Mouse (Mus musculus) testis, adult 2 months (tissue): ENCODE measurements at regions not wholly inside any gene's neighbourhood (a gene's known extent, or its start where the extent isn't known, plus 50 kb on each side); places are given as distances from the start of the nearest gene placed in this dataset.

Experiments used
- H3K27ac ChIP-seq: fragments of 200-500 bp; 2 replicates; pipeline ENCODE4 v1.5.1; 2012; ENCODE audit warnings: low read depth, low read length; ENCODE audit not compliant: control insufficient read depth, insufficient read depth
- H3K27me3 ChIP-seq: fragments of 200-500 bp; 2 replicates; pipeline ENCODE4 v1.6.1; 2012; ENCODE audit warnings: mild to moderate bottlenecking, low read length, moderate library complexity; ENCODE audit not compliant: control insufficient read depth, insufficient read depth
- H3K36me3 ChIP-seq: fragments of 200-500 bp; 2 replicates; pipeline ENCODE4 v1.6.1; 2012; ENCODE audit warnings: mild to moderate bottlenecking, low read length; ENCODE audit not compliant: control insufficient read depth, insufficient read depth
- H3K4me1 ChIP-seq: fragments of 200-500 bp; 2 replicates; pipeline ENCODE4 v1.6.1; 2012; ENCODE audit warnings: low read length; ENCODE audit not compliant: control insufficient read depth, insufficient read depth
- H3K4me3 ChIP-seq: fragments of 200-500 bp; 2 replicates; pipeline ENCODE4 v1.5.1; 2012; ENCODE audit warnings: low read depth, mild to moderate bottlenecking, low read length, moderate library complexity, mixed read lengths; ENCODE audit not compliant: control insufficient read depth
- CTCF ChIP-seq: fragments of 200-500 bp; IDR thresholded peaks from 2 replicates; pipeline ENCODE4 v1.5.1; 2012; ENCODE audit warnings: low read depth, mild to moderate bottlenecking, inconsistent platforms, low read length, moderate library complexity; ENCODE audit not compliant: control insufficient read depth, insufficient read depth, insufficient replicate concordance
- POLR2A ChIP-seq: fragments of 200-500 bp; IDR thresholded peaks from 2 replicates; pipeline ENCODE4 v1.6.1; 2012; ENCODE audit warnings: low read depth, mild to moderate bottlenecking, inconsistent platforms, low read length, moderate library complexity; ENCODE audit not compliant: control insufficient read depth

DNA sequence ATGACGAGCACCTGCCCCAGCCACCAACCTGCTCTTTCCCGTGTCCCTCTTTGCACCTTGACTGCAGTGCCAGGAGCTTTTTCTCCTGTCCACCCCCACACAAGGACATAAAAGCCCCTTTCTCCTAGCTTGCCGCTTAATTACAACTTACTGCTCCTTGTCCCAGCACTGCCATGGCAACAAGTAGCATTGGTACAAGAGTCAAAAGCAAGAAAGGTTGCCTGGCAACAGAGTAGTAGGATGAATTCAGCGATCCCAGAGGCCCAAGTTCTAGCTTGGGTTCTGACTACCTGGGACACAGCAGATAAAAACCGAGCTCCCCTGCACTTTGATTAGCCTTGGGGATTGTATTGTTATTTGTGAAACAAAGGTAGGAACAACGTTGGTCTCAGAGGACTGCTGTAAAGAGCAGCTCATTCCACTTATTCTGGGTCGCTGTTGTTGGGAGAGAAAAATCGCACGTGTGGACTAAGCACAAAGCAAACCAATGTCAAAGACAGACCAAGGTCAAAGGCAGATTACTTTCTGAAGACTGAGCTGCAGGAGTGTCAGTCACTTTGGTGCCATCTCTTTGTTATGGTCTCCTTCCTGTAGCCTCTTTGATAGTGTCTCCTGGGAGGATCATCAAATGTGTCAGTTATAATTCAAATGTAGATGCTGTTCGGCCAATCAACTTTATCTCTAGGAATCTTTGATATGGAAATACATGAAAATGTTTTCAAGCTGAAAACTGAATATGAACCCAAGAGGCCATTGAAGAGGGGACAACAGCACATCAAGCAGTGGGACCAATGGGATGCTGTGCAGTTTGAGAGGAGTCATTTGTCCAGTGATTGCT lies 65.2 kb upstream of the Arntl start:
- Histone ChIP-seq H3K27ac (no peak overlapping the region), H3K36me3 (no peaks in the 10 kb centered on the region), H3K4me3 (peak overlapping the region; percentile 75), H3K4me1 (no peaks in the 10 kb centered on the region), H3K27me3 (no peaks in the 10 kb centered on the region)
- TF ChIP-seq CTCF (no peak), POLR2A (0 out of 2 replicates have a peak, but pooled peaks have one; percentile 13)

DNA sequence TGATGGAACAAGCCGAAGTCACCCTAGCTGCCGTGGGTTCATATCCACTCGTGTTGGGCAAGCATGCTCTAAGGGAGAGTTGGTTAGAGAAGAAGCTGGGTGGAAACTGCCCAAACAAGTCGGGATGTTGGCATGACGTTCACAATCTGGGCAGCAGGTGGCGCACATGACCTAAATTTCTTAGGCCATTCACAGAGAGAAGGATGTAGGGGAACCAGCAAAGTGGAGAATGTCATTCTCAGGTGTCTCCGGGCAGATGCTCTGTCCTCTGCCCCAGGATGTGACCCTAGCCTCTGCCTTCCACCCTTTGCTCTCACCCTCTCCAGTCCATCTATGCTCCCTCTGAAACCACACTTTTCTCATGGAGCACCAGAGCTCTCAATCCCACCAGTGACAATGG lies 63.7 kb upstream of the Arntl start:
- H3K4me1 ChIP-seq, result no peaks in the 10 kb centered on the region
- peak; percentile 80; the same call in 1 of the 2 replicates for TF ChIP-seq CTCF
- no peak for TF ChIP-seq POLR2A
- H3K36me3 ChIP-seq, result no peaks in the 10 kb centered on the region
- H3K27ac ChIP-seq, result no peak overlapping the region
- no peaks in the 10 kb centered on the region for H3K27me3 ChIP-seq
- H3K4me3 ChIP-seq, result no peak overlapping the region

DNA sequence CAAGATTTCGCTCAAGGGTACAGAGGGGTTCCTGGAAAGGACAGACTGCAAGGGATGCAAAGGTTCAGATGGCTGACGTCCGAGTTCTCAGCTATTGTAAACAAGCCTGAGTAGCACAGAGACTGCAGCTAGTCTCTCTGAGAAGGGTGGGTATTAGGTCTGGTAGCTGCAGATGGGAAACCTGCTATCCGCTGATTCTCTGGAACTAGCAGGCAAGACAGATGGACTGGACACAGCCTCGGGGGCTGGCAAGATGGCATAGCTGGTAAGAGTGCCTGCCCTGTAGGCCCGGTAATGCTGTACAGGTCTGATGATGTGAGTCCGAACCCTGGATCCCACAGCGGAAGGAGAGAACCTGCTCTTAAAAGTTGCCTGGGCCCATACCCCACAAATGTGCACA lies 62.2 kb upstream of the Arntl start:
- no peak overlapping the region for H3K27ac ChIP-seq
- no peaks in the 10 kb centered on the region for H3K4me1 ChIP-seq
- H3K4me3 ChIP-seq, result no peak overlapping the region
- no peaks in the 10 kb centered on the region for H3K36me3 ChIP-seq
- no peaks in the 10 kb centered on the region for H3K27me3 ChIP-seq
- TF ChIP-seq POLR2A, result no peak
- TF ChIP-seq CTCF, result no peak

DNA sequence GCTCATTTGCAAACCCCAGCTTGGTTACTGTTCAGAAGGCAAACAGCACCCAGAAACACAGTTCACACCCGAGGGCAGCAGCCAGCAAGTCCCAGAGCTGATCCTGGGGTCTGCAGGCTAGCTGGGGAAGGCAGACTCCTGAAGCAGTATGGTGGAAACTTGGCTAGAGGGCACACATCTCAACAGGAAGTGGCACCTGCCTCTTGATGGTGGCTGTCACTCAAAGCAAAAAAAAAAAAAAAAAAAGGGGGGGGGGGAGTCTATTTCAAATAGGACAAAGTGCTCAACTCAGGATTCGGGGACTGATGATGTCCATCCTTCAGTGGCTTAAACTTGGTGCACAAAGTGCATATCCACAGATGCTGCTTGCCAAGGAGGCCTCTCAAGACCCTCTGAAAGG lies 61.2 kb upstream of the Arntl start:
- no peak overlapping the region for H3K27ac ChIP-seq
- no peaks in the 10 kb centered on the region for H3K27me3 ChIP-seq
- no peaks in the 10 kb centered on the region for H3K36me3 ChIP-seq
- no peak overlapping the region for H3K4me3 ChIP-seq
- H3K4me1 ChIP-seq, result no peaks in the 10 kb centered on the region
- TF ChIP-seq CTCF, result no peak
- TF ChIP-seq POLR2A, result no peak

DNA sequence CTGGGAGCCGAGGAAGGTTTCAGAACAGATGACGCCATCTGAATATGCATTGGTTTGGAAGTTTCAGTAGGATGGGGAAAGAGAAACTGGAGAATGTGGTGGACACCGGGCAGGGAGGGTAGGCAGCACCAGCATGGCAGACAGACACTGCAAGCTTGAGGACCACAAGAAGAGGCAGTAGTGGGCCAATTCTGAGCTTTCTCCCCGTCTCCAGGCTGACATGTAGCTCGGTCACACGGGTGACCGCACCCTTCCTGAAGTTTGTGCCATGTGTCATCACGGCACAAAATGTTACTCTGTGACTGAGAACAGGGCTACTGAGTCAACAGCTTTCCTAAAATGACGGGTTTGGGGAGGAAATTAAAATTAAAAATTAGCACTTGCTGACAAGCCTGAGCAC lies 60.7 kb upstream of the Arntl start:
- H3K27me3 ChIP-seq, result no peaks in the 10 kb centered on the region
- no peak overlapping the region for H3K27ac ChIP-seq
- TF ChIP-seq CTCF, result no peak
- no peak for TF ChIP-seq POLR2A
- H3K4me1 ChIP-seq, result no peaks in the 10 kb centered on the region
- H3K36me3 ChIP-seq, result no peaks in the 10 kb centered on the region
- H3K4me3 ChIP-seq, result no peak overlapping the region

DNA sequence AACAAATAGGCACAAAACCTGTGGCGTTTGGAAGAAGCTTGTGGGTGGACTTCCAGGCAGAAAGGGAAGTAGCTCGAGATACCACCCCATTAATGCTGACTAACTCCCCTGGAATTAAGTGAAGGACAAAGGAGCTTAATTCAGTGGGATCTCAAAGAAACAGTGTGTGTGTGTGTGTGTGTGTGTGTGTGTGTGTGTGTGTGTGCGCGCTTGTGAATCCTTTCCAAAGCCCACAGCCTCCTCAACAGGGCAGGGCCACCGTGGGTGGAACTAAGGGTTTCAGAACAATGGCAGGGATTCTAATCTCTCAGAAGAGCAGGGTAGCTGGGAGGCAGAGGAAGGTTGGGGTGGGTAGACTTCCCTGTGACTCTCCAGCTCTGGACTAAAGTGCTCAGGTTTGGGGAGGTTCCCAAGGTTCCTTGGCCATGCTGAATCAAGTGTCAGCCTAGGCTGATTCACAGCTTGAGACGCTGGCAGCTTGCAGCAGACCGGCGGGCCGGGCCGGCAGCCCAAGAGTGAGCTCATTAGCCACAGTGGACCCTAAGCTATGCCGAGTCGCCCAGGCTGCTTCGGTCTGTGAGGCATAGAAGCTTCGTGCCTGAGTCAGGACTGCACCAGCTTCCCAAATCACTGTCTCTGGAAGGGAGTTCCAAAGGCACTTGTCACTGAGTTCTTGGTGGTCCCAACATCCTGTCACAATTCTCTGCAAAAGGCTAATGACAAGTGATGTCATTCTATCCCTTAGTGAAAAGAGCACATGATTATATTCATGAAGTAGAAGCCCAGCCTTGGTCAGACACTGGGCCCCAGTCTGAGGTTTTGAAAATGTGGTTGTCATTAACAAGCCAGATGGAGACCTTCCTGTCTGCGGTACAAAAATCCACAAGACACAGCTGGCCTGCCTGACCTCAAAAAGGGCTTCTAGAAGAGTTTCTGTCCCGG lies 59.6 kb upstream of the Arntl start:
- Histone ChIP-seq H3K4me1 (no peaks in the 10 kb centered on the region), H3K27me3 (no peaks in the 10 kb centered on the region), H3K4me3 (no peak overlapping the region), H3K27ac (no peak overlapping the region), H3K36me3 (no peaks in the 10 kb centered on the region)
- TF ChIP-seq CTCF (no peak), POLR2A (no peak)

DNA sequence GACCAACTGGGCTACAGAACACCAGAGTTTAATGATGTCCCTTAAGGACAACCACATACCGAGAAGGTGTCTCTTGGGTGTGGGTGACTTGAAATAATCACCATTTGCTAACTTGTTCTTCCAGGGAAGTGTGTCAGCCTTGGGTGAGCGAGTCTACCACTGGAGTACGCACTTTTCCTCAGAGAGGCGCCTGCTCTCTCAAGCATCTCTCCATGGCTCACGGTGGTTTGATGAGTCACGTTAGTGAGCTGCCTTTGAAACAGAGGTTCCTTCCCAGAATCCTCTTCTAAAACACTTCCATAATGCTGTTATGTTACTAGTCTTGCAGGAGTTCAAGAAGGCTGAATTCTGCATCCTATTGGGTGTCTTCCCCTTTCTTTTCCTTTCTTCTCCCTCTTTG lies 58.6 kb upstream of the Arntl start:
- no peak overlapping the region for H3K4me3 ChIP-seq
- no peaks in the 10 kb centered on the region for H3K36me3 ChIP-seq
- H3K4me1 ChIP-seq, result no peaks in the 10 kb centered on the region
- H3K27ac ChIP-seq, result no peak overlapping the region
- TF ChIP-seq CTCF (no peak), POLR2A (no peak)
- H3K27me3 ChIP-seq, result no peaks in the 10 kb centered on the region
